Mouse (Mus musculus) cortical plate, adult 2 months (tissue): ENCODE measurements at regions not wholly inside any gene's neighbourhood (a gene's known extent, or its start where the extent isn't known, plus 50 kb on each side); places are given as distances from the start of the nearest gene placed in this dataset.

Experiments
- CTCF ChIP-seq: fragments of 200-500 bp; IDR thresholded peaks from 2 replicates; pipeline ENCODE4 v1.5.1; 2011; ENCODE audit warnings: mild to moderate bottlenecking, control low read depth, low read length; ENCODE audit not compliant: insufficient read depth; ENCODE audit errors: extremely low read depth
- POLR2A ChIP-seq: fragments of 200-500 bp; IDR thresholded peaks from 2 replicates; pipeline ENCODE4 v1.6.1; 2011; ENCODE audit warnings: mild to moderate bottlenecking, low read length, control low read depth; ENCODE audit not compliant: insufficient read depth; ENCODE audit errors: extremely low read depth

GRCm38 (mm10) chr4:47534959-47535358 is 60.5 kb downstream of the Sec61b start:
- TF ChIP-seq POLR2A (no peak), CTCF (no peak)
